Mouse (Mus musculus) heart, postnatal 14 days (tissue): ENCODE results near the gene Dlst. TPM values are rescaled to one million over a fixed set of nuclear protein-coding genes. Genes with fewer than 3 reads are reported as not detected.
A peak's percentile ranks its signal among the peaks of the same experiment; 100 is the strongest.

Experiments
- DNase-seq, 2 experiments: peaks; one replicate each; pipeline ENCODE4 v3.0.0; 2021 to 2022
- intact Hi-C: fragments of 180-260 bp; cut with DNase I; formaldehyde crosslinking; loops from one replicate; pipeline ENCODE4 v1.15.1; 2025
- total RNA-seq, 2 experiments: library from RNA; stranded (reverse); gene quantifications; 2 replicates each; pipeline ENCODE4 v1.2.3; 2021

The Dlst gene
- total RNA-seq, 2 experiments from 2014 or later: 713 to 718 TPM

DNA sequence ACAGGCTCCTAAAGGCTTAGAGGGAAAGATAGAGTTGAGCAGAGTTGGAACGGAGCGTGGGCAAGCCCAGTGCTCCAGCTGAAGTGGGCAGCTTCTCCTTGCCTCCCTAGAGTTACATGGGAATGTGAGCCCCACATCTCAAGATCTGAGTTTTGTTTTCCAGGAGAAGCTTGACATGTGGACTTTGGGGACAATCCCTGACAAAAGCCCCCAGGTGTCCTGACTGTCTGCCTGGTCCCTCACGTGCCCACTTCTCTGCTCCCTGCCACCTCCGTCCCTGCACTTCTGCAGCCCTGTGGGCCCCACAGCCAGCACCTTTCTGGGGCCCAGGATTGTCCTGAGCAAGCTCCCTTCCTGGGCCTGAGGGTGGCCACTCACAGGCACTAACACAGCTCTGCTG is 34.2 kb downstream of the Dlst start:
- intact Hi-C loops: loop anchor here (5.0 kb wide), 1 partner anchor 142 kb away; the partner anchor contains the start of genes Acyp1 and Zc2hc1c

DNA sequence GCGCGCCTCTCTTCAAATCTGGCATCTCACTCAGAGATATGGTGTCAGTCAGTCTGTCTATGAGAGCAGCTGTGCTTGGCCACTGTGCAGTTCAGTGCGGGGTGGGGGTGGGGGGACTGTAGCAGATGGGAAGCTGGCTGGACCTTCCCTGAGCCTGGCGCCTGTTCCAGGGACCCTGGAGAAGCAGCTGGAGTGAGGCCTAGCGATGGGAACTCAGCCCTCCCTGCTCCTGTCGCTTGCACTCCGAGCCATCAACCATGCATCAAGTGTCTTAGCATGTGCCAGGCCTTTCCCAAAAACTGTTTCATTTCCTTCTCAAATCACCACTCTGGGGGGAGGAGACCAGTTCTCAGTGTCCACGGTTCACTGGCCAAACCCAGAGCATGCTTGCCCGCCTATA is 35.0 kb downstream of the Dlst start:
- DNase-seq: peak; percentile 70 to 74
- intact Hi-C loops: no loop called here

More for the DNA sequence above, 34.2 kb downstream of the Dlst start:
- DNase-seq: no peak

DNA sequence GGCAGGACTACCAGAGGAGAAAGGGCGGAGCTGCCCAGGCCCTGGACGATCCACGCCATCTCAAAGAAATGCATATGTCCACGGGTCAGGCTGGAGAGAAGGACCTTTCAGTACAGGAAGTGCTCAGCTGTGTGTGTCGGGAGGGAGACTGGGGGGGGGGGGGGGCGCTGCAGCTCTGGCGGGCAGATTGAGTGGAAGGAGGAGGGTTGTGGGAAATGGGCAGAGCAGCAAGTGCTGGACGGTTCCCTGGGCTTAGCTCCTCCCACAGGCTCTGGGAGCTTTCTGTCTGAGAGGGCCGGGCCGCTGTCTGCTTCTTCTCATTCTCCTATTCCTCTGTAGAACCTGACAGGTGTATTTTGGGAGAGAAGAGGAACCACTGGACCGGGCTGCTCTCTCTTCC is 35.7 kb downstream of the Dlst start:
- intact Hi-C loops: no loop called here
- DNase-seq: peak; percentile 41 to 43

DNA sequence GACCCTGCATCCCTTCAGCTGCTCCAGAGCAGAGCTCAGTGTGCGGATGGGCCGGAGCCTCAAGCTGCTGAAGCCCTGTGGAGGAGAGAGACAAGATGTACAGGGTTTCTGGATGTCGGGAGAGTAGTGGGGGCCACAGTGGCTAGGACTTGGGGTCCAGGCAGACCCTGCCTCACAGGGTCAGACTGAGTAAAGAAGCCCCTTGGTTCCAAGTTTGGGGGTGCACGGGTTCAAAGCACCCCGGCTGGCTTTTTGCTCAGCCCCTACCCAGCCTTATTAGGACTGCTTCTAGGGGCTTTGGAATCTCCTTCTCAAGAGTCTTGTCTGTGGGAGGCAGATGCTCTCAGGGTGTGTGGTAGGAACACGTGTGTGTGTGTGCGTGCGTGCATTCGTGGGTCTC is 36.2 kb downstream of the Dlst start:
- intact Hi-C loops: no loop called here
- DNase-seq: no peak

GRCm38 (mm10) chr12:85150321-85151001 is 39.8 kb downstream of the Dlst start:
- intact Hi-C loops: no loop called here
- peak in 1 of 2 experiments; percentile 26 for DNase-seq

DNA sequence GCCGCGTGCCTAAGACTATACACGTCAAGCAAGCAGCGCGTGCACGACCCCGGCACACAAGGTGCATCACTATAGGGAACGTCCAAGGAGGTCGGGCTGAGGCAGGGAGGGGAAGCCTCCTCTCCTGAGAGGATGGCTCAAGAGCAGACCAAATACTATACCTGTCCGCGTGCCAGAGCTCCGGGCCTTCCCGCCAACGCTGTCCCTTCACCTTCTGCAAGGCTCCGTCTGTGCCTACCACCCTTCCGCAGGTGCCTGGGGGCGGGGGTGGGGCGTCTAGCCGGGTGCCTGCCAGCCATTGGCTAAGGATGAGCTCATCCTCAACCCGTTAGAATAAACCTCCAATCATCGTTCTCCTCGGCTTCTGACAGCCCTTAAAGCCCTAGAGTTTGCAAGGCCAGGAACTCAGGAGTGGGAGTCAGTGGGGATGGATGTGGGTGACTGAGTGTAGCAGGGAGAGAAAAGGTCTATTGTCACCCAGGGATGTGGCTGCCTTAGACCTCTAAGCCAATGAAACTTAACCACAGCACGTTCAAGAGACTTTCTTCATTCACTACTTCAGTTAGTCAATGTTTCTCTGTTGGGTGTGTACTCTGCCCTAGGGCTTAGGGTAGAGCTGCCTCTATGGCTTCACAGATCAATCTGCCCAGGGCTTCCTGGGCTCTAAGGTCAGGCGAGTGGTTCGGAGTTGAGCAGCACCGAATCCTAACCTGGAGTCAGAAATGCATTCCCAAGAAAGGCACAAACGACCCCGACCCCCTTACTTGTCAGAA is 40.6 kb downstream of the Dlst start, which contains the start of gene Rps6kl1:
Gene Rps6kl1, minus strand, starts transcription at position 263 of the 773 bp plus-strand sequence.
- intact Hi-C loops: no loop called here
- peak; percentile 37 to 42 for DNase-seq

DNA sequence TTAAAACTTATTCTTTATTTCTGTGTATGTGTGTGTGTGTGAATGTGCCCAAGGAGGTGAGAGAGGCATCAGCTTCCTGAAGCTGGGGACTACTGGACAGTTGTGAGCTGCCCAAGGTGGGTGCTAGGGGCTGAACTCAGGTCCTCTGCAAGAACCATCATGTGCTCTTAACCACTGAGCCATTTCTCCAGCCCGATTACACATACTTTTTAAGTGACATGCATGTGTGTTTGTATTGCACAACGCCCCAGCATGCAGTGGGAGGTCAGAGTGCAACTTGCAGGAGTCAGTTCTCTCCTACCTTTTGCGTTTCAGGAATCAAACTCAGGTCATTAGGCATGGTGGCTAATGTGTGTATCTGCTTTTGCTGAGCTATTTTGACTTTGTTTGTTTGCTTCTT is 42.4 kb downstream of the Dlst start:
- intact Hi-C loops: no loop called here
- no peak for DNase-seq

GRCm38 (mm10) chr12:85156324-85156723 is 45.7 kb downstream of the Dlst start:
- intact Hi-C loops: no loop called here
- no peak for DNase-seq

DNA sequence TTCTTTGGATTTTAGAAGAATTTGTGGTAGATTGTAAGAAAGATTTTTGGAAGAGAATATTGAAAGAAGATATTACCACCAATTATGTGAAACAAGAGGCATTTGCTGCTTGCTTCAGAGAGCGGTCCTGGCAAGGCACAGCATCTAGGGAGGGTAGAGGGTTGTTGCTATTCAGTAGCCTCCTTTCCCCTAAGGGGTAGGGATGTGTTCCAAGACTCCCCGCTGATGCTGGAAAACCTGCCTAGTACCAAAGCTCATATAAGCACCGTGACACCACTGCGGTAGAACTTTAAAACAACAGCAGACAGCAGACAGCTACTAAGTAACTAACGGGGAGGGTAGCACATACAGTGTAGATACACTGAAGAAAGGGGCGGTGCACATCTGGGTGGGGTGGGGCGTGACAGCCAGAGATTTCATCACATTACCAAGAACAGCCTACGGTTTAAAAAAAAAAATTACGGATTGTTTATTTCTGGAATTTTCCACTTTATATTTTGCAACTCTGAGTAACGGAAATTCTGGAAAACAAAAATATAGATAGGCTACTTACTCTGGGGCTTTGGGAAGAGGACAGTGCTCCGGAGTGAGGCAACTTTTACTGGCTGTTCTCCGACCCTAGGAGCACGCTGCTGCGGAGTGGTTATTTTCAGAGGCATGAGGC is 47.3 kb downstream of the Dlst start:
- intact Hi-C loops: no loop called here
- DNase-seq: no peak

DNA sequence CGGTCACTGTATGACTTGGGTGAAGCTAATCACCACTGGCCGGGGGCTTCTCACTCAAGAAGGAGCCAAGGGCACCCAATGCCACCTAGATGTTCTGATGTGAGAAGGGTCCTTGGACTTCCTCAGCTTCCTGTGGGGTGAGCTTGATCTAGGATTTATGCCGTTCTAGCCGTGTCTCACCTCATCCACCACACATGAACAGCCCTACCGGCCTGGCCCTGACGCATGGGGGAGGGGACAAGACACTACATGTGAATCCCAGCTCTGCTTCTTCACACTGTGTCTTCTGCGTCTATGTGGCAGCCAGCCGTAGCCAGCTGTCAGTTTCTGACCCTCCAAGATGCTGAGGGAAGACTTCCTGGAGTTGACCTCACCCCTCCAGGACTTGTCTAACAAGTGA is 48.2 kb downstream of the Dlst start:
- intact Hi-C loops: no loop called here

DNA sequence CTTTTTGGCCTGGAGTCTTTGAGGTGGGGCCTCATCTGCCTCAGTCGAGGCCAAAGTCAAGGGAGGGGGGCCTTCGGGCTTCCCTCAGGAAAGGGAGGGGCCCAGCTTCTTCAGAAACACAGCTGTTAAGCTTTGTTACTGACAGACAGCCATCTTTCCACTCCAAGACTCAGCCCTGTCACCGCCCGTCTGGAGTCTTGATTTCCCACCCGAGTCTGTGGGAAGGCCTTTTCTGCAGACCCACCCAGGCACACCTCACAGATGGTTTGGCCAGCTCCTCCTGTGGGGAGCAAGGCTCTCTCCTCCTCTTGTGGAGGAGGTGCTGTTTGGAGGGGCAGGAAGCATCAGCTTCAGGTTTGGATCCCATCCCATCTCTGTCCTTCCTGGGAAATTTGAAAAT is 49.0 kb downstream of the Dlst start:
- peak in 1 of 2 experiments; percentile 55 for DNase-seq
- intact Hi-C loops: no loop called here

More for the DNA sequence above, 48.2 kb downstream of the Dlst start:
- no peak for DNase-seq

- intact Hi-C loops: no loop called here
- peak in 1 of 2 experiments; percentile 57 for DNase-seq
Measured at GRCm38 (mm10) chr12:85164996-85165395, 54.4 kb downstream of the Dlst start.

- intact Hi-C loops: no loop called here
- no peak for DNase-seq
Measured at GRCm38 (mm10) chr12:85166631-85167030, 56.0 kb downstream of the Dlst start.

DNA sequence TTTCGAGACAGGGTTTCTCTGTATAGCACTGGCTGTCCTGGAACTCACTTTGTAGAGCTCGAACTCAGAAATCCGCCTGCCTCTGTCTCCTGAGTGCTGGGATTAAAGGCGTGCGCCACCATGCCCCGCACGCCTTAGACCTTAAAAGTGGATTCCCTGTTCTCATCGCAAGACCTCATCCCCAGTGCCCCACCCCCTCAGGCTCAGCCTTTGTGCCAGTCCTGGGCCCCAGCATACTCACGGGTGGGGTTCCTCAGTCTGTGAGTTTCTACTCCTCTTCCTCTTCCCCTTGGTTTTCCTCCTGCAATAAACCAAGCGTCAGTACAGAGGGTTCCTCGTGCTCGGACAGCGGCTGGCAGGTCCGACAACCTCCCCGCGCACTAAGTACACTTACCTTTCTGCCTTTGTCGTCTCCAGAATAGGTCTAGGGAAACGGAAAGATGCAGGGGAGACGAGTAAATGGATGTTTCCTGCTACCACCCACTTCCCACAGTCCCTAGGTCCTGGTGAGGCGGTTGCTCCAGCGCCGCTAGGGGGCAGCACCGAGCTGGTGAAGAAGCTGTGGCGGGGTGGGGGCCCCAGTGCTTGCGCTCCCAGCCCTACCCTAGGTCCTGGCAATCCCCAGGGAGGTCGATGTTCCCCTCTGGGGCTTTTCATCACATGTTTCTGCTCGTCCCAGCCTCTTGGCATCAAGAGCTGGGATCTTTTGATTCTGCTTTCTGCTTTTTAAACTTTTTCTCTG is 58.7 kb downstream of the Dlst start:
- DNase-seq: peak; percentile 92 to 95
- intact Hi-C loops: loop anchor here (1.0 to 2.0 kb wide), 3 partner anchors 26 to 136 kb away; partner anchors contain the start of gene Eif2b2

DNA sequence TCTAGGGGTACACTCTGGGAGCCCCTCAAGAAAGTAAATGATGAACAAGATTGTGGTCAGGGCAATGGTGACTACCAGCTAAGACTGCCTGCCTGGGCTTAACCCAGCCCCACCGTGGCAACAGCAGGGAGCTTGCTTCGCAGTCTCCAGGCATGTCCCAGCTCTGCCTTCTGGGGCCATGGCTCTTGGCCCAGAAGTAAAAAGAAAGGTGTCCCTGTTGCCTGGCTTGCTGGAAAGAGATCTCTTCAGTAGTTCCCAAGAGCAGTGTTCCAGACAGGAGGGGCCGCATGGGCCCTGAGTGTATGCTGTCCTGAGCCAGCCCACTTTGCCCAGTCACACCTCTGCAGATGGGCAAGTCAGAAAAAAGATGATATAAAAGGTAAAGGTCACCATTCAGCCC is 59.2 kb downstream of the Dlst start:
- no peak for DNase-seq
- intact Hi-C loops: loop anchor here (1.0 to 10.0 kb wide), 6 partner anchors 15 to 325 kb away; partner anchors contain the start of genes Acyp1, Eif2b2 and Zc2hc1c

DNA sequence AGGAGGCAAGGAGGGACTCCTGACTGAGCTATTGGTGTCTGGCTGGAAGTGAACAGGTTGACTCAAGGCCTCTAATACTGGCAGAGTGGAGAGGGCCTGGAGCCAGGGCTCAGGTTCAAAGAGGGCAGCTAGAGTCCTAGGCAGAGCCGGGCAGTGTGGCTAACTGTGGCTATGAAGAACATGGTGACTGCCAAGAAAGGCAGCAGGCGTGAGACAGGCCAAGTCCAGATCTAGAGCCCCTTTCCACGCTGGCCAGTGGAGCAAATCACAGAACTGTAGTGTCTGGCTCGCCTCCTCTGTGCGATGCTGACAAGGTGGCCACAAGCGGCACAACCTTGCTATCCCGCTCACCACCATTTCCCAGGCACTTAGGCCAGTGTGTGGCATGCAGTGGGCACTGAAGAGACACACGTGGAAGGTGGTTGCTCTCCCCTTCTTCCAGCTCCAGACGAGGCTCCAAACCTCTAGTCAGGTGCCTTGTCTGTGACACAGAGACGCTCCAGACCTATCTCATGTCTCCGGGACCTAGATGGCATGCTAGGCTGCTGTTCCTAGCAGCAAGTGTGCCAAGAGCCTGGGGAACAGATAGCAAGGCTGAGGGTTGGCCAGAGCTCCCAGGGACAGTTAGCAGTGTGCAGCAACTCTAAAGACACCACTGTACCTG is 59.8 kb downstream of the Dlst start:
- peak in 1 of 2 experiments; percentile 48 for DNase-seq
- intact Hi-C loops: loop anchor here (2.0 to 10.0 kb wide), 3 partner anchors 14 to 324 kb away; partner anchors contain the start of genes Acyp1 and Zc2hc1c

DNA sequence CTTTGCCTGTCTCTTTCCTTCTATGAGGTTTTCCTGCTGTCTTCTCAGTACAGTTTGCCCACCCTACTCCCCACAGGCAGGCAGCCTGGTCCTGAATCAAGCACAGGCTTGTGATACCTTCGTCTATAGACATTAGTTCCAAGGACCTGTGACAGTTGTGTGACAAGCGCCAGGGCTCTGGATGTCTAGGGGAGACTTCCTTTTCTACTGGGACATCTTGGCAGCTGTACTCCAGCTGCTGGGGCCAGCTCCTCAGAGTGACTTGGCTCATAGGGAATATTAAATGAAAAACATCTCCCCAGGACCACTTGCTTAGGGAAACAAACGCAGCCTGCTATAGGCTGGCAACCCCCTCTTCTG is 60.3 kb downstream of the Dlst start:
- intact Hi-C loops: loop anchor here (2.0 to 10.0 kb wide), 3 partner anchors 14 to 324 kb away; partner anchors contain the start of genes Acyp1 and Zc2hc1c
- DNase-seq: no peak

DNA sequence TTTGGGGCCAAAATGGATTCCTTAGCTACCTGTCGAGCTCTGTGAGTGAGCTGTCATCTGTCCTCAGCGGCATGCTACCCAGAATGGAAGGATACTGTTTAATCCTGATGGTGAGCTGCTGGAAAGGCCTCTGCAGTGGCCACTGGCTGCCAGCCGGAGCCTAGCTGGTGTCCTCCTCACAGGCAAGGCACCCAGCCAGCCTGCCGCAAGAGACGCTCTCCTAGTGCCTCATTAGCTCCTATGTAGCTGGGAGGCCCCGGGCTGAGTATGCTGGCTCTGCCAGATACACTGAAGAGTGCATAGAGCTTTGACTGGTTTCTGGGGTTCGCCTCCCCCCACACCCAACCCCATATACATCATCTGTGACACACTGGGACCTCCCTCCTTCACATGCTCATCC is 63.4 kb downstream of the Dlst start:
- intact Hi-C loops: loop anchor here (5.0 to 10.0 kb wide), 2 partner anchors 113 to 321 kb away; partner anchors contain the start of genes Acyp1 and Zc2hc1c
- peak in 1 of 2 experiments; percentile 41 for DNase-seq

- intact Hi-C loops: loop anchor here (10.0 kb wide), 1 partner anchor 320 kb away; no protein-coding TSS in a partner anchor
- no peak for DNase-seq
Measured at GRCm38 (mm10) chr12:85175087-85175675, 64.5 kb downstream of the Dlst start.
